Mouse (Mus musculus) G1E (cell line): Measurements from ENCODE around the gene Zkscan16. TPM values are rescaled to one million over a fixed set of nuclear protein-coding genes. Genes with fewer than 3 reads are reported as not detected.
A peak's percentile ranks its signal among the peaks of the same experiment; 100 is the strongest.

Experiments used
- ATAC-seq: 2 replicates; pipeline ENCODE4 v1.8.0; 2016; ENCODE audit warnings: mild to moderate bottlenecking; ENCODE audit not compliant: insufficient number of reproducible peaks, poor library complexity, low FRiP score, severe bottlenecking; ENCODE audit errors: extremely low read depth
- DNase-seq: peaks from one replicate; pipeline ENCODE4 v3.0.0; 2012; ENCODE audit warnings: low spot score
- H3K27me3 ChIP-seq: 2 replicates; pipeline ENCODE4 v1.6.1; 2012; ENCODE audit warnings: mild to moderate bottlenecking, low read length, inconsistent platforms; ENCODE audit not compliant: insufficient read depth
- H3K36me3 ChIP-seq: replicated peaks from 2 replicates; pipeline ENCODE3; 2012; ENCODE audit warnings: mild to moderate bottlenecking, inconsistent platforms
- H3K4me1 ChIP-seq: 2 replicates; pipeline ENCODE4 v1.6.1; 2012; ENCODE audit warnings: low read depth, low read length, inconsistent platforms, mixed read lengths; ENCODE audit not compliant: insufficient read depth
- H3K4me3 ChIP-seq: 2 replicates; pipeline ENCODE4 v1.5.1; 2012; ENCODE audit warnings: low read depth, mild to moderate bottlenecking, inconsistent platforms, low read length, moderate library complexity, mixed read lengths
- H3K9me3 ChIP-seq: replicated peaks from 2 replicates; pipeline ENCODE4 v1.6.1; 2012; ENCODE audit warnings: inconsistent platforms
- CTCF ChIP-seq: IDR thresholded peaks from 2 replicates; pipeline ENCODE4 v1.5.1; 2012; ENCODE audit warnings: low read depth, low read length, inconsistent platforms, mixed read lengths
- GATA1 ChIP-seq: IDR thresholded peaks from 2 replicates; pipeline ENCODE4 v1.6.1; 2012; ENCODE audit warnings: borderline replicate concordance, low read length, inconsistent platforms, mixed read lengths
- GATA2 ChIP-seq: IDR thresholded peaks from 2 replicates; pipeline ENCODE4 v1.6.1; 2012; ENCODE audit warnings: low read depth, low read length, inconsistent platforms, borderline replicate concordance
- POLR2AphosphoS5 ChIP-seq: IDR thresholded peaks from 2 replicates; pipeline ENCODE4 v1.6.1; 2012; ENCODE audit warnings: low read depth, low read length, inconsistent platforms; ENCODE audit not compliant: insufficient replicate concordance
- TAL1 ChIP-seq: conservative IDR thresholded peaks from 2 replicates; pipeline ENCODE4 v1.6.1; 2012; ENCODE audit warnings: low read depth, low read length, inconsistent platforms, mixed read lengths
- polyA plus RNA-seq: library from polyadenylated mRNA; stranded (reverse); fragments of >175 nt; gene quantifications from 2 replicates; pipeline ENCODE4 v1.2.3, GENCODE M21; 2012
- total RNA-seq, 2 experiments: library from RNA; stranded (forward) in 1 of 2; stranded (reverse) in 1 of 2; fragments of 200-1000 nt in 1 of 2; fragments of >200 nt in 1 of 2; fragmentation: Nextera tagmentation in 1 of 2; gene quantifications; 2 replicates each; pipeline ENCODE4 v1.2.3; 2014 to 2017

Zkscan16 gene
- total RNA-seq (2014; fragmentation: Nextera tagmentation), result not detected in 2 replicates
- 0.12 and 0.22 TPM in 2 replicates for total RNA-seq (2017)
- not detected in 2 replicates for polyA plus RNA-seq

DNA sequence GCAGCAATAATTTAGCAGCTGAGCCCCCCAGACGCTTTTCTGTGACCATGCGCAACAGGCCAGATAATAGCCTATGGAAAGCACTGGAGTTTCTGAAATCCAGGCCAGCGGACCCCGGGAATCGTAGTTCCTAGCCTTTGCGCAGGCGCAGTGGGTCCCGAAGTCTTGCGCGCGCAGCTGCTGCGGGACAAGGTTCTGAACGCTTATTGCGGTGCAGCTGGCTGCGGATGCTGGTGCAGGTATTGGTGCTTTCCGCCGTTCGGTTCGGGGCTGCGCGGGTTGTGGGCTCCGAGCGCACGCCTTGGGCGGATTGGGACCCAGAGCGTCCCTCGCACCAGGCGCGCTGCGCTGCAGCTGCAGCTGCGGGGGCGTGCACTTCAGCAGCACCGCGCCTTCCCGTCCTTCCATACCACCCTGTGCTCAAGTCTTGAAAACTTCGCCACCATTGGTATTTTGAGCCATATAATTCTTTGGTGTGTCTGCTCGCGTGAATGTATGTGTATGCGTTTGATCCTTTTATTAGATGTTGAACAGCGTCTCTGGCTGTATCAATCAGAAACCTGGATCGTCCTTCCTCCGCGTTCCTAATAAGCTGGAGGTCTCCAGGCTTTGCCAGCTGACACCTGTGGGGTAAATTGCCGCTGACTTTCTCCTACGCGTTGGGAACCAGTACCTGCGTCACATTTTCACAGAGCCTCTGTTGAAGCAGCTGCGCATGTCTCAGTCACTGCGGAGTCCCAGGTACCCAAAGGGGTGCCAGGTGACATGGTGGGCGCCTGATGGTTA lies at the start of gene Zkscan16:
Zkscan16 (plus strand) TSS at position 209 of the 786 bp plus-strand sequence.
- H3K4me3 ChIP-seq, result no peak within 1 kb of the TSS
- no peak for DNase-seq
- ATAC-seq, result no peak
- H3K27me3 ChIP-seq, result peaks cover 52% of the 10 kb centered on the region
- no peaks in the 10 kb centered on the region for H3K36me3 ChIP-seq
- no peak for TF ChIP-seq GATA2
- no peak for TF ChIP-seq CTCF
- no peak for TF ChIP-seq TAL1
- no peak for TF ChIP-seq GATA1
- TF ChIP-seq POLR2AphosphoS5, result no peak
- H3K9me3 ChIP-seq, result no peaks in the 10 kb centered on the region
- no peaks in the 10 kb centered on the region; the same call in 1 of the 2 replicates for H3K4me1 ChIP-seq

GRCm38 (mm10) chr4:58894399-58894798 lies 49.0 kb upstream of the Zkscan16 start:
- H3K36me3 ChIP-seq, result peaks cover 9% of the 10 kb centered on the region
- no peaks in the 10 kb centered on the region for H3K9me3 ChIP-seq
- ATAC-seq (peak; percentile 58), DNase-seq (no peak)
- no peaks in the 10 kb centered on the region for H3K27me3 ChIP-seq
- peaks cover 44% of the 10 kb centered on the region for H3K4me1 ChIP-seq
- H3K4me3 ChIP-seq, result no peak overlapping the region
- TF ChIP-seq GATA1, result no peak
- TF ChIP-seq GATA2, result no peak
- TF ChIP-seq TAL1, result no peak
- TF ChIP-seq POLR2AphosphoS5, result no peak
- no peak for TF ChIP-seq CTCF

DNA sequence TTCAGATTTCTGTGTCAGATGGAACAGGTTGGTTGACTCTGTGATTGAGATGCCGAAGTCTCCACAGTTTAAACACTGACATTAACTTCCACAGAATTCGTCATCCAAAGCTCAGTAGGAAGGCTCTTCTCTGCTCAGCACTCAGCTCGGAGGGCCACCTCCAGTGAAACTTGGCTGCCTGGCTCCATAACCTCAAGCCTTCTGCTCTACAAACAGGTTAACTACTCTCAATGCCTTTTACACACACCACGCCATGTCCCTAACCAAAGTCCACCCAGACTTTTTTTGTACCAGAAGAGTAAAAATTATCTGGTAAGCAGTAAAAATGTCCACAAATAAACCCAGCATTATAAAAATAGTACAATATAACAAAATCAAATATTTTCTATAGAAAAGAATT lies 46.0 kb upstream of the Zkscan16 start:
- ATAC-seq (no peak), DNase-seq (no peak)
- Histone ChIP-seq H3K4me3 (no peak overlapping the region), H3K4me1 (peaks cover 33% of the 10 kb centered on the region), H3K36me3 (peaks cover 6% of the 10 kb centered on the region), H3K27me3 (no peaks in the 10 kb centered on the region), H3K9me3 (no peaks in the 10 kb centered on the region)
- no peak for TF ChIP-seq GATA2
- no peak for TF ChIP-seq TAL1
- TF ChIP-seq CTCF, result no peak
- TF ChIP-seq POLR2AphosphoS5, result no peak
- no peak for TF ChIP-seq GATA1

GRCm38 (mm10) chr4:58898318-58898717 lies 45.1 kb upstream of the Zkscan16 start:
- Histone ChIP-seq H3K36me3 (peaks cover 13% of the 10 kb centered on the region), H3K9me3 (no peaks in the 10 kb centered on the region), H3K4me3 (no peak overlapping the region), H3K4me1 (peaks cover 30% of the 10 kb centered on the region), H3K27me3 (no peaks in the 10 kb centered on the region)
- ATAC-seq (no peak), DNase-seq (no peak)
- TF ChIP-seq POLR2AphosphoS5 (no peak), GATA1 (no peak), TAL1 (no peak), GATA2 (no peak), CTCF (no peak)

DNA sequence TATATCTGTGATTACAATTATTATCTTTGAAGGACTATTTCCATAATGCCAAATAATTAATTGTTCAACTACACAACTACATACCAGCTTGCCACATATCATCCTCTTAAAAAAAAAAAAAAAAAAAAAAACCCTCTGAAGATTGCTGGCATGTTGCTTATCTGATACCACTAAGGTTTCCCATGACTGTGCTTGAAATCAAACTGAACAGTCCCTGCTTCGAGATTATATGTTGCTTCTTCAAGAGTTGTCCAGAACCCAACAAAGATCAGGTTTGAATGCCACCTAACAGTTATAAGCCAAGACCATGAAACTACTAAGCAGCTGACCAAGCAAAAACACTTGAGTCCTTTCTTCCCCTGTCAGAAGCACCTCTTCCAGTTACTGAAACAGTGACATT lies 36.0 kb upstream of the Zkscan16 start:
- H3K9me3 ChIP-seq, result no peaks in the 10 kb centered on the region
- TF ChIP-seq TAL1 (no peak), CTCF (no peak)
- peaks cover 18% of the 10 kb centered on the region for H3K36me3 ChIP-seq
- peaks cover 22% of the 10 kb centered on the region for H3K4me1 ChIP-seq
- ATAC-seq, result peak; percentile 17; the same call in 1 of the 2 replicates
- no peak overlapping the region for H3K4me3 ChIP-seq
- H3K27me3 ChIP-seq, result no peaks in the 10 kb centered on the region
- no peak for DNase-seq

DNA sequence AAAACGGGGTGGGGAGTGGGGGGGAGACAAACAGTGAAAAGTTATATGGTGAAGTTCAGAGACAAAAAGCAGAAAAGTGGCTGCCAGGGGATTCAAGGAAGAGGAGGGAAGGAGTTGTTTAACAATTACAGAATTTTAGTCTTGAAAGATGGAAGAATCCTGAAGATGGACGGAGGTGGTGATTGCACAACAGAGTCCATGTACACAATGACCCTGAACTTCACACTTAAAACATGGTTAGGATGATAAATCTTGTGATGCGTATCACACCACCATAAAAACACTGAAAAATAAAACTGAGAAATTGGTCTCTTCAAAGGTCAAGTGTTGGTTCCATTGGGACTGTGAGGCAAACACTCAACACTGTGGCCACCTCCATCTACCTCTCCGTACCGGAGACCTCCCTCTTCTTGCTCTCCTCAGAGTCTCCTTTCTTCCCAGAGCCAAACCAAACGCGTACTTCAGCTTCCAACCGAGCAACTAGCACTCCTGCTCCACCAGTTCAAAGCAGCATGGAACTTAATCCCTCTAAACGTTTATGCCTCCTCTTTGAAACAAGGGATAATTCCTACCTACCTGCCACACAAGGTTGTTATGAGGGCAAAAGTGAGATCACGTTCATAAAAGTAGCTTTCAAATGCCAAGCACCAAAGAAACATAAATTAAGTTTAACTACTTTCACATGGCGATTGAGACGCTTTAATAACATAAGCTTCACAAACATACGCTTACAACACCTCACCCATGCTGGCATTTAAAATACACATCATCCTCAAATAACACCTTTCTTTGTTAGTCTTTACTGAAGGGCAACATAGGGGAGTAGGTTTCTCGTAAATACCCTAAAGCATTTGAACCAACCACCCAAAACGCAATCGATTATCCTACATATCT lies 33.0 kb upstream of the Zkscan16 start:
- Histone ChIP-seq H3K4me3 (peak overlapping the region; percentile 94), H3K9me3 (no peaks in the 10 kb centered on the region), H3K27me3 (no peaks in the 10 kb centered on the region), H3K4me1 (peaks cover 46% of the 10 kb centered on the region), H3K36me3 (peaks cover 6% of the 10 kb centered on the region)
- ATAC-seq, result no peak
- TF ChIP-seq POLR2AphosphoS5 (no peak), CTCF (no peak), GATA2 (no peak), GATA1 (no peak), TAL1 (no peak)
- no peak for DNase-seq
